Mouse (Mus musculus) myocyte (in vitro differentiated cells): Measurements from ENCODE around the gene Limch1.

Source experiments
- CEBPB ChIP-seq: IDR thresholded peaks from 2 replicates; pipeline ENCODE4 v1.6.1; 2011; ENCODE audit warnings: mild to moderate bottlenecking, moderate library complexity; ENCODE audit not compliant: poor library complexity, insufficient read depth, severe bottlenecking
- E2F4 ChIP-seq: IDR thresholded peaks from one replicate; pipeline ENCODE4 v1.6.1; 2011; ENCODE audit warnings: mild to moderate bottlenecking, control low read depth, moderate library complexity; ENCODE audit not compliant: insufficient read depth
- MAX ChIP-seq: IDR thresholded peaks from one replicate; pipeline ENCODE4 v1.6.1; 2011; ENCODE audit warnings: low read depth, mild to moderate bottlenecking, control low read depth
- MYOD1 ChIP-seq, 3 experiments: IDR thresholded peaks; one replicate each; pipeline ENCODE4 v1.6.1; 2011; ENCODE audit warnings: control low read depth in 2 of 3, low read depth in 2 of 3, mild to moderate bottlenecking in 2 of 3, moderate library complexity in 1 of 3; ENCODE audit not compliant: insufficient read length in 2 of 3, control insufficient read depth in 1 of 3
- MYOG ChIP-seq, 3 experiments: IDR thresholded peaks; one replicate each; pipeline ENCODE4 v1.6.1; 2011; ENCODE audit warnings: control low read depth in 2 of 3, low read depth in 2 of 3, mild to moderate bottlenecking in 2 of 3; ENCODE audit not compliant: insufficient read length in 2 of 3, control insufficient read depth in 1 of 3, insufficient read depth in 1 of 3
- POLR2A ChIP-seq: IDR thresholded peaks from one replicate; pipeline ENCODE4 v1.6.1; 2011; ENCODE audit warnings: low read depth, mild to moderate bottlenecking, control low read depth, moderate library complexity; ENCODE audit not compliant: insufficient read length
- POLR2AphosphoS2 ChIP-seq: IDR thresholded peaks from one replicate; pipeline ENCODE4 v1.6.1; 2011; ENCODE audit warnings: low read depth, control low read depth; ENCODE audit not compliant: insufficient read length
- TCF12 ChIP-seq: IDR thresholded peaks from one replicate; pipeline ENCODE4 v1.6.1; 2011; ENCODE audit warnings: mild to moderate bottlenecking, control low read depth; ENCODE audit not compliant: poor library complexity, insufficient read depth, severe bottlenecking
- TCF3 ChIP-seq: IDR thresholded peaks from one replicate; pipeline ENCODE4 v1.6.1; 2011; ENCODE audit warnings: low read depth, control low read depth; ENCODE audit not compliant: insufficient read length
- USF1 ChIP-seq: IDR thresholded peaks from one replicate; pipeline ENCODE4 v1.6.1; 2011; ENCODE audit warnings: low read depth, mild to moderate bottlenecking, control low read depth, moderate library complexity

DNA sequence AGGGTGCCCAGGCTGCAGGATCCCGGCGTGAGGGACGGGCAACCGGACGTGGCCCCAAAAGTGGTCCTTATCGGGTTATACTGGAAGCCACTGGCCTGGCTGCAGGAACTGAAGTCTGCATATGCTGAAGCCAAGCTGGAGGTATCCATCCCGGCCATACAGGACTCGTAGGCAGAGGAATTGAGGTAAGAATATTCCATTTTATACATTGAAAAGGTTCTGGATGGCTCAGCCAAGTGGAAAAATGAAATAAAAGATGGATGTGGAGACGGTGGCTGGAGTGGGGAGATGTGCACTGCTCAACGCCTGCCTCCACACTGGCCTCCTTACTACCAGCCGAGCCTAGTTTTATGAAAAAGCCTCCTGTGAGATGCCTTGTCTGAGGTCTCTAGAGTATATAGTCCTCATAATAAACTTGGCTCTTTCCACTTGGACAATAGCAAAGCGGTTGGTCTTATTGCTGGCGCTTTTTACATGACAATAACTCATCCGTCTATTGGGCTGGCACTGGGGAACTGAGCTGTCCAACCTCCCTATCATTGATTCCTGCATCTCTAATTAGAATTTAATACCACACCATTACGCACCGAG is 353.2 kb downstream of the Limch1 start, which contains the start of gene Phox2b:
- TF ChIP-seq POLR2A = no peak
- no peak for TF ChIP-seq CEBPB
- TF ChIP-seq TCF12 = no peak
- TF ChIP-seq USF1 = no peak
- TF ChIP-seq MYOD1 (IDR thresholded peaks at IDR 0.05; ENCODE audit: control insufficient read depth in 1 of 3, insufficient read length in 2 of 3, low read depth in 2 of 3) = no peak
- no peak for TF ChIP-seq POLR2AphosphoS2
- no peak for TF ChIP-seq MAX
- no peak for TF ChIP-seq TCF3
- no peak for TF ChIP-seq MYOG (IDR thresholded peaks at IDR 0.05; ENCODE audit: control insufficient read depth in 1 of 3, insufficient read depth in 1 of 3, insufficient read length in 2 of 3, low read depth in 2 of 3)
- TF ChIP-seq E2F4 = no peak
